Mouse (Mus musculus): ENCODE measurements at regions not wholly inside any gene's neighbourhood (a gene's known extent, or its start where the extent isn't known, plus 50 kb on each side); places are given as distances from the start of the nearest gene placed in this dataset.

DNA sequence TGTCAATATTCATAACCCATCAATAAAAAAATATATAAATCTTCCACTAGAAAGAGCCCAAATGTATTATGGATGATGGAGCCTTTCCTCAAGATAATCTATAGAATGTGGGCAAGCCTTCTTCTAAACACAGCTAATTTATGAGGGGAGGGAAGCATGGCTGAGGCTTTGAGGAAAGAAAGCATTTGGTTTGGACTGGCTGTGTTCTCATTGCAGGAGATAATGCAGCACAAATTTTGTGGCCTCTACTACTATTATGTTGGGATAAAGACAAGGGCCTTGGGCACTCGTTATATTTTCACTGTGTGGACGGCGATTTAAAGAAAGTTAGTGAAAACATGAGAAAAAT lies 349.7 kb downstream of the Tmem161b start:
- Histone ChIP-seq H3ac (ENCODE audit: control insufficient read depth, insufficient read length, low read depth) (no peak overlapping the region), H3K27me3 (ENCODE audit: control insufficient read depth, insufficient read depth, insufficient read length) (no peaks in the 10 kb centered on the region), H3K4me3 (ENCODE audit: insufficient read depth, poor library complexity, severe bottlenecking) (no peak overlapping the region), H3K79me2 (ENCODE audit: control insufficient read depth, insufficient read depth) (no peaks in the 10 kb centered on the region), H3K36me3 (ENCODE audit: control insufficient read depth, insufficient read depth) (no peaks in the 10 kb centered on the region), H3K79me3 (ENCODE audit: low read depth) (no peaks in the 10 kb centered on the region)
- TF ChIP-seq CEBPB (IDR thresholded peaks at IDR 0.05; ENCODE audit: low read depth): no peak
- no peak for TF ChIP-seq MYOD1 (IDR thresholded peaks at IDR 0.05; ENCODE audit: control insufficient read depth, insufficient read length, low read depth)

DNA sequence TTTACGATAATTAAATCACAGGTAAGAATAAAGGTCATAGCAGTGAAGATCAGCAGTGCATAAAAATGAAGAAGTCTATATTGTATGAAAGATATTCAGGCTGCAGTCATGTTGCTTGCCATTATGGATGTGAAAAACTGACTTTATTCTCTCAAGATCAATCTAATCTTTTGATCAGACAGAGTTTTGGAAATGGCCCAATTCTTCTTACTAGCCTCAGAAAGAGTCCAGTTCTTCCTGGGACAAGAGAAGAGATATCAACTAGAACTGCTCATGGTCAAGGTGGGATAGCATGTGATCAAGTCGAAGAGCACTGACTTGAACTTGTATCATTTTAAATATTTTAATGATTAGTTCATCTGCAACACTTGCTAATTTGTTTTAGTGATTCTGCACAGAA lies 350.1 kb downstream of the Tmem161b start:
- TF ChIP-seq FOSL1 (IDR thresholded peaks at IDR 0.05; ENCODE audit: insufficient read depth, low read length, poor library complexity, severe bottlenecking) (no peak), MAX (IDR thresholded peaks at IDR 0.05) (no peak)
- Histone ChIP-seq H3K4me3 (ENCODE audit: insufficient read depth, poor library complexity, severe bottlenecking) (no peak overlapping the region), H3K27me3 (ENCODE audit: control insufficient read depth, insufficient read depth, insufficient read length) (no peaks in the 10 kb centered on the region), H3K79me3 (ENCODE audit: low read depth) (no peaks in the 10 kb centered on the region), H3K36me3 (ENCODE audit: control insufficient read depth, insufficient read depth) (no peaks in the 10 kb centered on the region), H3ac (ENCODE audit: control insufficient read depth, insufficient read length, low read depth) (no peak overlapping the region), H3K79me2 (ENCODE audit: control insufficient read depth, insufficient read depth) (no peaks in the 10 kb centered on the region)

DNA sequence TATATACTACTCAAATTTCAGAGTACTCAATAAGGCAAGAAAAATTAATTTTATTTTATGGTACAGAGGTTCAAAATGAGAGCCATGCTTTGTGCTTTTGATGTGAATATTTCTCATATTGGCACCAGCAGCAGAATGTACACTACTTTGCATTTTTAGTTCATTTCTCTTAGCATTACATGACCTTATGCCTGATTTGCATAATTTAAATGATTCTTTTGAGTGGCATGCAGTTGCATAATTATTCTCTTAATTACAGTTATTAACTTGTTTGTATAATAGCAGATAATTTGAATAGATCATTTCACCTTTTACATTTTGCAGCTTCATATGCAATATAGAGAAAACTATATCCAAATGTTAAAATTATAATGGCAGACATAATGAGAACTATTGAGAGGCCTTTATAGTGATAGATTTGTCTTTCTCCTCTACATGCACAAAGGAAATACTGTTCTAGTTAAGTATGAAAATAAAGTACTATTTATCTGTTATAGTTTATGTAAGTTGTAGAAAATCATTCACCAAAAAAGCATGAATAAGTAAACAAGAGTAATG lies 374.6 kb downstream of the Tmem161b start:
- Histone ChIP-seq H3K79me3 (ENCODE audit: low read depth) (no peaks in the 10 kb centered on the region), H3K79me2 (ENCODE audit: control insufficient read depth, insufficient read depth) (no peaks in the 10 kb centered on the region), H3K36me3 (ENCODE audit: control insufficient read depth, insufficient read depth) (no peaks in the 10 kb centered on the region), H3K4me3 (ENCODE audit: insufficient read depth, poor library complexity, severe bottlenecking) (no peak overlapping the region), H3ac (ENCODE audit: control insufficient read depth, insufficient read length, low read depth) (no peak overlapping the region), H3K27me3 (ENCODE audit: control insufficient read depth, insufficient read depth, insufficient read length) (no peaks in the 10 kb centered on the region)
- TF ChIP-seq MAX (IDR thresholded peaks at IDR 0.05) (no peak), USF1 (IDR thresholded peaks at IDR 0.05; ENCODE audit: low read depth) (no peak), FOSL1 (IDR thresholded peaks at IDR 0.05; ENCODE audit: insufficient read depth, low read length, poor library complexity, severe bottlenecking) (no peak), MYOG (IDR thresholded peaks at IDR 0.05; ENCODE audit: control insufficient read depth, extremely low read depth, insufficient read length) (no peak), CTCF (IDR thresholded peaks at IDR 0.05; ENCODE audit: control insufficient read depth, insufficient read depth, insufficient read length) (no peak), MYOD1 (IDR thresholded peaks at IDR 0.05; ENCODE audit: control insufficient read depth, insufficient read length, low read depth) (no peak), CEBPB (IDR thresholded peaks at IDR 0.05; ENCODE audit: low read depth) (no peak)

DNA sequence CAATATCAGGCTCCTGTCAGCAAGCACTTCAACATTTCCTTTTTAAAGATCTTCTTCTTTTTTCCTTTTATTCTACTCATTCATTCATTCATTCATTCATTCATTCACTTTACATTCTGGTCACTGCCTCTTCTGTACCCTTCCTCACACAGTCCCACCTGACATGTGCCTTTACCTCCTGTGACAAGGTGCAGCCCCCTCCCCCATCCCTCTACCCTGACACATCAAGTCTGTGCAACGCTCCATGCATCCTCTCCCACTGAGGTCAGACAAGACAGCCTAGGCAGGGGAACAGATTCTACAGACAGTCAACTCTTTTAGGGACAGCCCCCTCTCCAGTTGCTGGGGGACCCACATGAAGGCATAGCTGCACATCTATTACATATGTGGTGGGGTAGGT lies 380.5 kb downstream of the Tmem161b start:
- H3K79me2 ChIP-seq (ENCODE audit: control insufficient read depth, insufficient read depth): no peaks in the 10 kb centered on the region
- H3K27me3 ChIP-seq (ENCODE audit: control insufficient read depth, insufficient read depth, insufficient read length): no peaks in the 10 kb centered on the region
- no peak overlapping the region for H3ac ChIP-seq (ENCODE audit: control insufficient read depth, insufficient read length, low read depth)
- H3K79me3 ChIP-seq (ENCODE audit: low read depth): no peaks in the 10 kb centered on the region
- no peak for TF ChIP-seq MYOD1 (IDR thresholded peaks at IDR 0.05; ENCODE audit: control insufficient read depth, insufficient read length, low read depth)
- TF ChIP-seq CTCF (IDR thresholded peaks at IDR 0.05; ENCODE audit: control insufficient read depth, insufficient read depth, insufficient read length): no peak
- no peak for TF ChIP-seq FOSL1 (IDR thresholded peaks at IDR 0.05; ENCODE audit: insufficient read depth, low read length, poor library complexity, severe bottlenecking)
- TF ChIP-seq MAX (IDR thresholded peaks at IDR 0.05): no peak
- TF ChIP-seq USF1 (IDR thresholded peaks at IDR 0.05; ENCODE audit: low read depth): no peak
- TF ChIP-seq MYOG (IDR thresholded peaks at IDR 0.05; ENCODE audit: control insufficient read depth, extremely low read depth, insufficient read length): no peak
- no peak for TF ChIP-seq CEBPB (IDR thresholded peaks at IDR 0.05; ENCODE audit: low read depth)
- H3K4me3 ChIP-seq (ENCODE audit: insufficient read depth, poor library complexity, severe bottlenecking): no peak overlapping the region
- no peaks in the 10 kb centered on the region for H3K36me3 ChIP-seq (ENCODE audit: control insufficient read depth, insufficient read depth)

DNA sequence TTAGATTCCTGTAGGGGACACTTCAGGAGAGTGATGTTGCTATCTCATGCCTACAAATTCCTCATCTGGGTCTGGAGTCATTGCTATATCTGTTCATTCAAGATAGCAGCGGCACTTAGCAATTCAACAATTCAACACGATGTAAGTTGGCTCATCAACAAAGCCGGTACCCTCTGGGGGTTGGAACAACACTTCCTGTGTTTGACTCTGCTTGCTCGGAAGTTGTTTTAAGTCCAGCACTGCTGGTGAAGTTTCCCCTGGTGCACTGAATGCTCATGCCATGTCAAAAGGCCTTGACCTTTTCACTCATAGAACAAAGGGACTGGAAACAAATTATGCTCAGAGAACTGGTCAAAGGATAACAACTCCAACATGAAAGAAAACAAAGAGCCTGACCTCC lies 390.4 kb downstream of the Tmem161b start:
- TF ChIP-seq FOSL1 (IDR thresholded peaks at IDR 0.05; ENCODE audit: insufficient read depth, low read length, poor library complexity, severe bottlenecking) (no peak), CTCF (IDR thresholded peaks at IDR 0.05; ENCODE audit: control insufficient read depth, insufficient read depth, insufficient read length) (no peak), MAX (IDR thresholded peaks at IDR 0.05) (no peak), CEBPB (IDR thresholded peaks at IDR 0.05; ENCODE audit: low read depth) (no peak), USF1 (IDR thresholded peaks at IDR 0.05; ENCODE audit: low read depth) (no peak), MYOD1 (IDR thresholded peaks at IDR 0.05; ENCODE audit: control insufficient read depth, insufficient read length, low read depth) (no peak)
- no peak overlapping the region for H3K4me3 ChIP-seq (ENCODE audit: insufficient read depth, poor library complexity, severe bottlenecking)

DNA sequence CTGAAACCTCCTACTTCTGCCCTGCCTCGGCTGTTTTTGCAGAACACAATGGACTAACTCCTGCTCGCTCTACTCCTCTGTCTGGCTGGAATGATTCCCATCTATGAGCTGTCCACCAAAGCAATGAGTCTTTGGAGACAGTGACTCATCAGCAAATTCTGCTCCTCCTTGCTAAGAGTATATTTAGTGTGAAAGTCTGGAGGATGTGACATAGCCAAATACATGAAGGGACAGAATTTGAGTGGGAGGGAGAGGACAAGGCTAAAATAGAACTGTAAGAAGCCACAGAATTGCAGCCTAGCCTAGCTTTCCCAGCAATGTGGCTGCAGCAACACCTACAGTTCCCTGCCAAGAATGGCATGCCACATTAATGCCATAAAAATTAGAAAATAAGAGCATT lies 390.9 kb downstream of the Tmem161b start:
- H3K79me3 ChIP-seq (ENCODE audit: low read depth): no peaks in the 10 kb centered on the region
- no peaks in the 10 kb centered on the region for H3K36me3 ChIP-seq (ENCODE audit: control insufficient read depth, insufficient read depth)
- TF ChIP-seq USF1 (IDR thresholded peaks at IDR 0.05; ENCODE audit: low read depth) (no peak), MYOG (IDR thresholded peaks at IDR 0.05; ENCODE audit: control insufficient read depth, extremely low read depth, insufficient read length) (no peak), CEBPB (IDR thresholded peaks at IDR 0.05; ENCODE audit: low read depth) (no peak), CTCF (IDR thresholded peaks at IDR 0.05; ENCODE audit: control insufficient read depth, insufficient read depth, insufficient read length) (peak; percentile 4), FOSL1 (IDR thresholded peaks at IDR 0.05; ENCODE audit: insufficient read depth, low read length, poor library complexity, severe bottlenecking) (peak; percentile 23), MYOD1 (IDR thresholded peaks at IDR 0.05; ENCODE audit: control insufficient read depth, insufficient read length, low read depth) (no peak)
- no peak overlapping the region for H3K4me3 ChIP-seq (ENCODE audit: insufficient read depth, poor library complexity, severe bottlenecking)
- no peaks in the 10 kb centered on the region for H3K27me3 ChIP-seq (ENCODE audit: control insufficient read depth, insufficient read depth, insufficient read length)
- no peaks in the 10 kb centered on the region for H3K79me2 ChIP-seq (ENCODE audit: control insufficient read depth, insufficient read depth)
- no peak overlapping the region for H3ac ChIP-seq (ENCODE audit: control insufficient read depth, insufficient read length, low read depth)

More for the DNA sequence above, 390.4 kb downstream of the Tmem161b start:
- H3K27me3 ChIP-seq (ENCODE audit: control insufficient read depth, insufficient read depth, insufficient read length): no peaks in the 10 kb centered on the region
- no peaks in the 10 kb centered on the region for H3K79me2 ChIP-seq (ENCODE audit: control insufficient read depth, insufficient read depth)
- H3K36me3 ChIP-seq (ENCODE audit: control insufficient read depth, insufficient read depth): no peaks in the 10 kb centered on the region
- H3ac ChIP-seq (ENCODE audit: control insufficient read depth, insufficient read length, low read depth): no peak overlapping the region
- H3K79me3 ChIP-seq (ENCODE audit: low read depth): no peaks in the 10 kb centered on the region
